Comparison of ENCODE assay signal across 8 mouse cellular contexts in genomic region chr11:21570109-21570474, GRCm38 (mm10). TPM values are rescaled to one million over a fixed set of nuclear protein-coding genes. Genes with fewer than 3 reads are reported as not detected.
DNase-seq lines count a peak whose midpoint lies in the region; ATAC-seq and TF ChIP-seq lines count a peak whose summit lies in the region.
"Had no signal": no experiment of that assay in that cellular context is flagged by ENCODE, and none has a peak within 500 bp of the region (broad histone marks: within the 10 kb centered on the region; RNA-seq: fewer than 3 reads in every experiment).

No protein-coding gene starts in this region.

- no peak overlapping the region for H3K27ac ChIP-seq in neural tube, embryonic 12.5 days
- H3K27ac ChIP-seq in hindbrain, embryonic 12.5 days = no peak overlapping the region
- H3K27ac ChIP-seq in liver, embryonic 14.5 days = no peak overlapping the region

- no peaks in the 10 kb centered on the region for H3K9me3 ChIP-seq in neural tube, embryonic 12.5 days
- H3K9me3 ChIP-seq in hindbrain, embryonic 12.5 days (replicated peaks) = no peaks in the 10 kb centered on the region
- H3K9me3 ChIP-seq in liver, embryonic 14.5 days (ENCODE audit: control insufficient read depth, low read length) = no peaks in the 10 kb centered on the region

- no peak for TF ChIP-seq EP300 in liver, embryonic 14.5 days (IDR thresholded peaks at IDR 0.05; ENCODE audit: low read depth)

- H3K4me2 ChIP-seq in neural tube, embryonic 12.5 days (replicated peaks) = peak overlapping the region; percentile 68; the same call in 1 of the 2 replicates
- peak overlapping the region; percentile 74 for H3K4me2 ChIP-seq in hindbrain, embryonic 12.5 days (replicated peaks)
- peak overlapping the region; percentile 23; the same call in 1 of the 2 replicates for H3K4me2 ChIP-seq in liver, embryonic 14.5 days (ENCODE audit: low read depth)

- no peak overlapping the region for H3K4me3 ChIP-seq in neural tube, embryonic 12.5 days
- no peak overlapping the region for H3K4me3 ChIP-seq in hindbrain, embryonic 12.5 days
- no peak overlapping the region for H3K4me3 ChIP-seq in liver, embryonic 14.5 days (ENCODE audit: insufficient read depth in 1 of 2, low read depth in 2 of 2, low read length in 2 of 2)

- no peak overlapping the region for H3K9ac ChIP-seq in neural tube, embryonic 12.5 days
- H3K9ac ChIP-seq in hindbrain, embryonic 12.5 days = 0 out of 2 replicates have a peak overlapping the region, but pooled peaks have one; percentile 15
- H3K9ac ChIP-seq in liver, embryonic 14.5 days (replicated peaks) = no peak overlapping the region

- ATAC-seq in neural tube, embryonic 12.5 days (ENCODE audit: low FRiP score, low read depth) = no peak
- ATAC-seq in hindbrain, embryonic 12.5 days (ENCODE audit: low FRiP score) = no peak
- no peak for ATAC-seq in liver, embryonic 14.5 days (ENCODE audit: insufficient read depth)
- no peak for ATAC-seq in inflammation-experienced regulatory T-cells, adult 6 months

- TF ChIP-seq CTCF in liver, embryonic 14.5 days (IDR thresholded peaks at IDR 0.05; ENCODE audit: low read depth) = no peak

- 61% methylated on average over 2 of the region's 2 CpGs for WGBS in neural tube, embryonic 12.5 days
- WGBS in hindbrain, embryonic 12.5 days = 65% methylated on average over 2 of the region's 2 CpGs
- WGBS in liver, embryonic 14.5 days (ENCODE audit: insufficient replicate concordance) = 63% methylated on average over 2 of the region's 2 CpGs

- peaks cover 13% of the 10 kb centered on the region for H3K4me1 ChIP-seq in neural tube, embryonic 12.5 days
- peaks cover 23% of the 10 kb centered on the region for H3K4me1 ChIP-seq in hindbrain, embryonic 12.5 days
- H3K4me1 ChIP-seq in liver, embryonic 14.5 days (replicated peaks; ENCODE audit: control insufficient read depth in 2 of 2, insufficient read depth in 2 of 2, low read length in 1 of 2) = peaks cover 8 to 11% of the 10 kb centered on the region in 2 experiments

- H3K27me3 ChIP-seq in neural tube, embryonic 12.5 days (replicated peaks) = no peaks in the 10 kb centered on the region
- H3K27me3 ChIP-seq in hindbrain, embryonic 12.5 days = no peaks in the 10 kb centered on the region
- no peaks in the 10 kb centered on the region for H3K27me3 ChIP-seq in liver, embryonic 14.5 days (ENCODE audit: control insufficient read depth, insufficient read depth, low read length)

- no peak for DNase-seq in neural tube, embryonic 10.5 days (ENCODE audit: extremely low spot score, low spot score)
- DNase-seq in liver, embryonic 14.5 days (ENCODE audit: low read depth in 3 of 3, low spot score in 3 of 3) = no peak
- DNase-seq in cerebellum, adult 18-20 months = no peak
- DNase-seq in urinary bladder, adult 2 months (ENCODE audit: low spot score) = no peak
- DNase-seq: gastrocnemius, postnatal 36 days had no signal

- peaks cover 14% of the 10 kb centered on the region for H3K36me3 ChIP-seq in neural tube, embryonic 12.5 days
- H3K36me3 ChIP-seq in hindbrain, embryonic 12.5 days = peaks cover 12% of the 10 kb centered on the region
- peaks cover 2% of the 10 kb centered on the region; the same call in 1 of the 2 replicates for H3K36me3 ChIP-seq in liver, embryonic 14.5 days (replicated peaks; ENCODE audit: control insufficient read depth, insufficient read depth, low read depth)

RNA-seq across cellular contexts. Expression of gene Wdpcp, which starts 1.9 kb away (rescaled TPM):
- polyA plus RNA-seq in neural tube, embryonic 12.5 days (2016; fragmentation: Nextera tagmentation; extraction: Ambion mirVana) = 11.2 and 11.4 TPM in 2 replicates
- 13.5 and 13.7 TPM in 2 replicates for polyA plus RNA-seq in hindbrain, embryonic 12.5 days (2016; fragmentation: Nextera tagmentation; extraction: Ambion mirVana)
- 0.63 and 0.73 TPM in 2 replicates for polyA plus RNA-seq in liver, embryonic 14.5 days (2012; rRNA removed)
- 0.57 and 0.96 TPM in 2 replicates for polyA plus RNA-seq in liver, embryonic 14.5 days (2014; fragmentation: Nextera tagmentation; extraction: Ambion mirVana)
- 1 to 10 TPM in 1 of 3 experiments, under 1 TPM in 2; 0.20 to 2.2 (median 0.25) TPM for polyA plus RNA-seq in inflammation-experienced regulatory T-cells, adult 6 months (2017; shearing (Covaris generic))
- polyA plus RNA-seq in urinary bladder, adult 2 months (2012; rRNA removed) = 8.0 and 8.5 TPM in 2 replicates

RNA-seq across cellular contexts. Expression of gene Mdh1, which starts 2.1 kb away (rescaled TPM):
- polyA plus RNA-seq in neural tube, embryonic 12.5 days (2016; fragmentation: Nextera tagmentation; extraction: Ambion mirVana) = 379 and 396 TPM in 2 replicates
- polyA plus RNA-seq in hindbrain, embryonic 12.5 days (2016; fragmentation: Nextera tagmentation; extraction: Ambion mirVana) = 319 and 351 TPM in 2 replicates
- polyA plus RNA-seq in liver, embryonic 14.5 days (2012; rRNA removed) = 44.6 and 80.4 TPM in 2 replicates
- polyA plus RNA-seq in liver, embryonic 14.5 days (2014; fragmentation: Nextera tagmentation; extraction: Ambion mirVana) = 184 and 189 TPM in 2 replicates
- 100 to 1,000 TPM; 421 to 446 (median 430) TPM for polyA plus RNA-seq in inflammation-experienced regulatory T-cells, adult 6 months (2017; shearing (Covaris generic))
- 260 and 285 TPM in 2 replicates for polyA plus RNA-seq in urinary bladder, adult 2 months (2012; rRNA removed)

Comparison
In these comparisons a context has a peak if more than half of its experiments do, and no peak if none do; other contexts are left out.
1. H3K4me2 ChIP-seq: peak in every context shown above with its lines; median percentile 74 in hindbrain, embryonic 12.5 days; 68 in neural tube, embryonic 12.5 days; 23 in liver, embryonic 14.5 days.